Mouse (Mus musculus): ENCODE measurements around the gene Pgp. TPM values are rescaled to one million over a fixed set of nuclear protein-coding genes. Genes with fewer than 3 reads are reported as not detected.
"Not testable (repeated sequence)": the region's sequence is repeated elsewhere in the genome, so short reads cannot be mapped to it uniquely, and the experiment has no call there.

Pgp gene
- polyA plus RNA-seq, 1 experiment from 2014 or later: 67.6 TPM

DNA sequence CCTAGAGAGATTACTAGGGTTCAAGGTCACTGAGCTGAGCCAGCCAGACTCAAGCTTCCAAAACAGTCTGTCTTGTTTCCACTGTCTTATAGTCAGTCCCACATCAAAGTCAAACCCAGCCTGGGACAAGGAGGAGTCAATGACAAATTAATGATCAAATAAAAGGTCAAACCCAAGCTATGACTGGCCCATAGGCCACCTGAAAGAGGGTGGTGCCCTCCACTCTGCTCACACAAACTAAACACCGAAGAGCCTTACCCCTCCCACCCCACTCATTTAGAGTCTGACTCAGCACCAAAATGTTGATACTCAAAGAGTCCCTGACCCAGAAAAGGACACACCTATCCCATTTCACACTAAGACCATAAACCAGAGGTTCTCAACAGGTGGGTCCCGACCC is 16.8 kb upstream of the Pgp start:
- 100% methylated on average over 2 of the region's 2 CpGs for WGBS
- Histone ChIP-seq H3K27me3 (ENCODE audit: control insufficient read depth, insufficient read depth, low read length) (no peaks in the 10 kb centered on the region), H3K4me2 (0 out of 2 replicates have a peak overlapping the region, but pooled peaks have one; percentile 55), H3K36me3 (ENCODE audit: control insufficient read depth, insufficient read depth, low read length) (peaks cover 9% of the 10 kb centered on the region; the same call in 1 of the 2 replicates), H3K27ac (ENCODE audit: low read depth, low read length) (no peak overlapping the region), H3K9me3 (ENCODE audit: control insufficient read depth, low read length) (no peaks in the 10 kb centered on the region), H3K4me1 (ENCODE audit: control insufficient read depth, insufficient read depth, low read length) (peaks cover 6% of the 10 kb centered on the region), H3K9ac (ENCODE audit: low read length) (no peak overlapping the region; the same call in 1 of the 2 replicates), H3K4me3 (ENCODE audit: low read depth, low read length) (no peak overlapping the region)
- ATAC-seq (ENCODE audit: low FRiP score) (no peak), DNase-seq (ENCODE audit: low spot score, missing footprints) (no peak)

- Histone ChIP-seq H3K4me2 (peak overlapping the region; percentile 55), H3K9ac (ENCODE audit: low read length) (peak overlapping the region; percentile 84), H3K4me1 (ENCODE audit: control insufficient read depth, insufficient read depth, low read length) (peaks cover 6% of the 10 kb centered on the region), H3K4me3 (ENCODE audit: low read depth, low read length) (peak overlapping the region; percentile 73), H3K36me3 (ENCODE audit: control insufficient read depth, insufficient read depth, low read length) (peaks cover 7% of the 10 kb centered on the region; the same call in 1 of the 2 replicates), H3K27ac (ENCODE audit: low read depth, low read length) (peak overlapping the region; percentile 74), H3K27me3 (ENCODE audit: control insufficient read depth, insufficient read depth, low read length) (no peaks in the 10 kb centered on the region), H3K9me3 (ENCODE audit: control insufficient read depth, low read length) (no peaks in the 10 kb centered on the region)
- DNase-seq (ENCODE audit: low spot score, missing footprints) (no peak), ATAC-seq (ENCODE audit: low FRiP score) (no peak)
- 11% methylated on average over 14 of the region's 14 CpGs for WGBS
Measured at GRCm38 (mm10) chr17:24454218-24454755, 15.9 kb upstream of the Pgp start.

DNA sequence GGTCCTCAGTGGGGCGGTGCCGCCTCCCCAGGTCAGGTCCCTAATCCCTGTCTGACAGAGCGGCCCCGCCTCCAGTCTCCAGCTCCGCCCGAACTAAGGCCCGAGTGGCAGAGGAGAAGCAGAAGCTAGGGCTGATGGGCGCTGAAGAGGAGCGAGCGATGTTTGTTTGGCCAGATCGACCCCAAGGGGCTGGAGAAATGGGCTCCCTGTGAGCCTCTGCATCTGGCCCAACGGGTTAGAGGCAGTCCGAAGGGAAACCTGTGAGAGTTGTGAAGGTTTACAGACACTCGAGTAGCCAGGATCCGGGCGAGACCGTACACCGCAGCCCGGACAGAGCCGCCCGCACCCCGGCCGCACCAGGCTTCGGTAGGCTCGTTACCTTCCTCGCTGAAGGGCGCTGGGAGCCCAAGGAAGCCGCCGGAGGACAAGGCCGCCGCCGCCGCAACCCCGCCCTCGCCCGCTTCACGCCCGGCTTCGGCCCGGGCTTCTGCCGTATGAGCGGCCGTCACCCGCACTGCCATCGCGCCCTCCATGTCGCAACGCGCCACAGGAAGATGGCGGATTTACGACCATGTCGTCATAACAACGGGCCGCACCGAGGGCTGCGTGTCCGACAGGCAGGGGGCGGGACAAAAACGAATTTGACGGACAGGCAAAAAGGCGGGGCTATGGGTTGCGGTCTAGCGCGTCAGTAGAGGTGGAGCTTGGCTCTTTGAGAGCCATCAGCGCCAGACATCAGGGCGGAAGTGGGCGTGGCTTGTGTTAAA is 15.3 kb upstream of the Pgp start:
- Histone ChIP-seq H3K4me1 (ENCODE audit: control insufficient read depth, insufficient read depth, low read length) (peaks cover 6% of the 10 kb centered on the region), H3K9me3 (ENCODE audit: control insufficient read depth, low read length) (no peaks in the 10 kb centered on the region), H3K36me3 (ENCODE audit: control insufficient read depth, insufficient read depth, low read length) (peaks cover 3% of the 10 kb centered on the region; the same call in 1 of the 2 replicates), H3K4me3 (ENCODE audit: low read depth, low read length) (peak overlapping the region; percentile 73), H3K27me3 (ENCODE audit: control insufficient read depth, insufficient read depth, low read length) (no peaks in the 10 kb centered on the region), H3K27ac (ENCODE audit: low read depth, low read length) (peak overlapping the region; percentile 74), H3K9ac (ENCODE audit: low read length) (peak overlapping the region; percentile 84), H3K4me2 (peak overlapping the region; percentile 55)
- peak; percentile 95 for ATAC-seq (ENCODE audit: low FRiP score)
- peak; percentile 100 for DNase-seq (ENCODE audit: low spot score, missing footprints)
- under 1% methylated on average over 58 of the region's 67 CpGs for WGBS

GRCm38 (mm10) chr17:24455523-24456206 is 14.5 kb upstream of the Pgp start:
- H3K36me3 ChIP-seq (ENCODE audit: control insufficient read depth, insufficient read depth, low read length); H3K27me3 ChIP-seq (ENCODE audit: control insufficient read depth, insufficient read depth, low read length); DNase-seq (ENCODE audit: low spot score, missing footprints); H3K4me1 ChIP-seq (ENCODE audit: control insufficient read depth, insufficient read depth, low read length); ATAC-seq (ENCODE audit: low FRiP score); H3K9me3 ChIP-seq (ENCODE audit: control insufficient read depth, low read length); H3K27ac ChIP-seq (ENCODE audit: low read depth, low read length); H3K9ac ChIP-seq (ENCODE audit: low read length): not testable (repeated sequence)
- WGBS: 51% methylated on average over 10 of the region's 10 CpGs
- Histone ChIP-seq H3K4me3 (ENCODE audit: low read depth, low read length) (peak overlapping the region; percentile 73; the same call in 1 of the 2 replicates), H3K4me2 (0 out of 2 replicates have a peak overlapping the region, but pooled peaks have one; percentile 20)

- no peak for DNase-seq (ENCODE audit: low spot score, missing footprints)
- WGBS: 65% methylated on average over 2 of the region's 2 CpGs
Measured at GRCm38 (mm10) chr17:24461580-24461979, 8.6 kb upstream of the Pgp start.

DNA sequence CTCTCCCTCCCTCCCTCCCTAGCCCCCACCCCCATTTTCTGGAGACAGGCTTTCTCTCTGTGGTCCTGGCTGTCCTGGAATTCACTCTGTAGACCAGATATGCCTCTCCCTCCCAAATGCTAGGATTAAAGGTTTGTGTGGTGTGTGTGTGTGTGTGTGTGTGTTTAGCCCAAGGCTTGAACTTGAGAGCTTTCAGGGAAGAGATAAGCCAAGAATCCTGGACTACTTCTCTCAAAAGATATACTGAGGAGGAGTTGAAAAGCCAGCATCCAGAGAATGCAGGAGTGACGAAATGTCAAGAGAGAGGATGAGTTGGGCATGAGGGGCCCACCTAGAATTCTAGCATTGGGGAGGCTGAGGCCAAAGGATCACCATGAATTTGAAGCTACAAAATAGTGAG is 7.3 kb upstream of the Pgp start:
- Histone ChIP-seq H3K4me3 (ENCODE audit: low read depth, low read length) (no peak overlapping the region), H3K9me3 (ENCODE audit: control insufficient read depth, low read length) (no peaks in the 10 kb centered on the region), H3K4me2 (no peak overlapping the region), H3K27me3 (ENCODE audit: control insufficient read depth, insufficient read depth, low read length) (no peaks in the 10 kb centered on the region), H3K9ac (ENCODE audit: low read length) (no peak overlapping the region), H3K4me1 (ENCODE audit: control insufficient read depth, insufficient read depth, low read length) (no peaks in the 10 kb centered on the region), H3K27ac (ENCODE audit: low read depth, low read length) (no peak overlapping the region), H3K36me3 (ENCODE audit: control insufficient read depth, insufficient read depth, low read length) (no peaks in the 10 kb centered on the region)
- no peak for DNase-seq (ENCODE audit: low spot score, missing footprints)
- WGBS: 82% methylated on average over 1 of the region's 1 CpGs
- no peak for ATAC-seq (ENCODE audit: low FRiP score)

More at GRCm38 (mm10) chr17:24461580-24461979, 8.6 kb upstream of the Pgp start:
- no peak for ATAC-seq (ENCODE audit: low FRiP score)
- H3K27ac ChIP-seq (ENCODE audit: low read depth, low read length): no peak overlapping the region
- no peaks in the 10 kb centered on the region for H3K36me3 ChIP-seq (ENCODE audit: control insufficient read depth, insufficient read depth, low read length)
- no peaks in the 10 kb centered on the region for H3K27me3 ChIP-seq (ENCODE audit: control insufficient read depth, insufficient read depth, low read length)
- no peak overlapping the region for H3K4me3 ChIP-seq (ENCODE audit: low read depth, low read length)
- H3K9me3 ChIP-seq (ENCODE audit: control insufficient read depth, low read length): no peaks in the 10 kb centered on the region
- H3K4me1 ChIP-seq (ENCODE audit: control insufficient read depth, insufficient read depth, low read length): no peaks in the 10 kb centered on the region
- H3K4me2 ChIP-seq: no peak overlapping the region
- no peak overlapping the region for H3K9ac ChIP-seq (ENCODE audit: low read length)

DNA sequence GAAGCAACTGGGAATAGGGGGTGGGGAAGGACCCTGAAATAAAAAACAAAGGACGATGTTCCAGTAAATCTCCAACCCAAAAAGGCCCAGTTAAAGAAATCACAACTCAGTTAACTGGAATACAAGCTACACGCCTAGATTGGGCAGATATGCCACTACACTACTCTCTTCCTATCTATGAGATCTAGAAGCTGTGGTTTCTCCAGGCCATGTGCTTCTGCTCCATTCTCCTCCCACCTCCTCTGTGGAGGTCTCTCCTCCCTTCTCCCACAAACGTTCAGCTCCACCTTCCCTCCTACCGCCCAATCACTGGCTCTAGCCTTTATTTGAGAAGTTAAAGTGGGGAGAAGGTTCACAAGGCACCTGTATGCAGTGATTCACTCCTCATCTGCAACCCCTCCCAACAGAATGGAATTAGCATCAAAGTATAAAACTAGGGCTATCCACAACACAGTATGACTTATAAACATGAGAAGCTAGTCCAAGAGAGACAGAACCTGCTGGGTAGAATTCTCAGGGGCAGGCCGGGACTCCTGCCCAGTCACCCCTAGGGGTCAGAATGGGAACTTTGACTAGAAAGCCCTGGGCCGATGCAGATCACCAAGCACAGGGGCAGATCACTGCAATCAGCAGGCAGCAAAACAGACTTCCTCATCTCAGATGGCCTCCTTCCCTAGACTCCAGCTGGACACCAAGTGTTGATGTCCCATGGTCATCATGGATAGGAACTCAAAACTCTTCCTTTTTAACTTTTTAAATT is 6.6 kb upstream of the Pgp start:
- no peak overlapping the region for H3K9ac ChIP-seq (ENCODE audit: low read length)
- WGBS: 62% methylated on average over 6 of the region's 6 CpGs
- no peak overlapping the region for H3K4me2 ChIP-seq
- H3K27ac ChIP-seq (ENCODE audit: low read depth, low read length): no peak overlapping the region
- no peaks in the 10 kb centered on the region for H3K36me3 ChIP-seq (ENCODE audit: control insufficient read depth, insufficient read depth, low read length)
- H3K27me3 ChIP-seq (ENCODE audit: control insufficient read depth, insufficient read depth, low read length): no peaks in the 10 kb centered on the region
- no peak overlapping the region for H3K4me3 ChIP-seq (ENCODE audit: low read depth, low read length)
- H3K4me1 ChIP-seq (ENCODE audit: control insufficient read depth, insufficient read depth, low read length): no peaks in the 10 kb centered on the region
- no peaks in the 10 kb centered on the region for H3K9me3 ChIP-seq (ENCODE audit: control insufficient read depth, low read length)
- no peak for ATAC-seq (ENCODE audit: low FRiP score)
- peak; percentile 70 for DNase-seq (ENCODE audit: low spot score, missing footprints)

GRCm38 (mm10) chr17:24468636-24469246 is 1.5 kb upstream of the Pgp start:
- DNase-seq (ENCODE audit: low spot score, missing footprints): no peak
- H3K27ac ChIP-seq (ENCODE audit: low read depth, low read length): no peak overlapping the region

More at GRCm38 (mm10) chr17:24468636-24469246, 1.5 kb upstream of the Pgp start:
- Histone ChIP-seq H3K36me3 (ENCODE audit: control insufficient read depth, insufficient read depth, low read length) (no peaks in the 10 kb centered on the region), H3K4me3 (ENCODE audit: low read depth, low read length) (no peak overlapping the region), H3K4me1 (ENCODE audit: control insufficient read depth, insufficient read depth, low read length) (peaks cover 20% of the 10 kb centered on the region), H3K9ac (ENCODE audit: low read length) (no peak overlapping the region), H3K9me3 (ENCODE audit: control insufficient read depth, low read length) (no peaks in the 10 kb centered on the region), H3K27me3 (ENCODE audit: control insufficient read depth, insufficient read depth, low read length) (no peaks in the 10 kb centered on the region), H3K4me2 (no peak overlapping the region)
- ATAC-seq (ENCODE audit: low FRiP score): no peak
- 94% methylated on average over 5 of the region's 5 CpGs for WGBS
